Mouse (Mus musculus) spleen, postnatal 36 days (tissue): ENCODE results near the gene Ngrn.

Experiments used
- DNase-seq, 2 experiments: peaks; one replicate each; pipeline ENCODE4 v3.0.0; 2022; ENCODE audit warnings: low spot score in 2 of 2, mixed read lengths in 1 of 2

The Ngrn gene

GRCm38 (mm10) chr7:80301522-80301921 is 40.5 kb downstream of the Ngrn start:
- no peak for DNase-seq

DNA sequence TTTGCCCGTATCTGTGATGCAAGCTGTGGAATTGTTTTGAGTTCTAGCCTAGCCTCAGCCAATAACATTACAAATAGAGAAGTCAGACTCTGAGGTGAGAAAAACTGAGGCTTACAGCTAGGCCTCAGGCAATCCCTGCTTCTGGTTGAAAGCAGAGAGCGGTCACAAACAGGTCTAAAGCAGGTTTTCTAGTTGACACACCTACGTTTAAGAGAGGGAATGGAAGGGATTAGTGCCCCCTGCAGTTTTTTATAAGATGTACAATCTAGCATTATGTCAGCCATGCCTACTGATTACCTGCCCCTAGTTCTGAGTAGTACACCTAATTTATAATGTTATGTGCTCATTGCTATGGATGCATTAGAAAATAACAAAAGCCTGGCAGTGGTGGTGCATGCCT is 46.8 kb downstream of the Ngrn start:
- no peak for DNase-seq

DNA sequence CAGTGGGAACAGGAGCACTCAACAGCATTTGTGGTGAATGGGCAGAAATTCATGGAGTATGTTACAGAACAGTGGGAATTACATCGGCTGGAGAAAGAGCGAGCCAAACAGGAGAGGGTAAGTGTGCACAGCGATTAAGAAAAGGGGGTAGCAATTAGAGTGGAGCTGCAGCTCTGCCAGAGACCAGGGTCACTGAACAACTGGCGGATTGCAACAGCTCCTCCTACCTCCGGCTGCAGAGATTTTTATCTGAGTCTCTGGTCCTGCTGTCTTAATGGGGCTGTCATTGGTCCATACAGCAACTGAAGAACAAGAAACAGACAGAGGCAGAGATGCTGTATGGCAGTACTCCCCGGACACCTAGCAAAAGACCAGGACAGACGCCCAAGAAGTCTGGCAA is 49.8 kb downstream of the Ngrn start:
- no peak for DNase-seq
